Mouse (Mus musculus) kidney, postnatal 0 days (tissue): ENCODE results near the gene Srsf6. TPM values are rescaled to one million over a fixed set of nuclear protein-coding genes. Genes with fewer than 3 reads are reported as not detected.

Experiments
- ATAC-seq: fragments of 200-750 bp; cut with Nextera tagmentation; replicated peaks from 2 replicates; pipeline ENCODE4 v1.8.0; 2017; ENCODE audit warnings: low read depth, moderate number of reproducible peaks, moderate TSS enrichment, moderate library complexity; ENCODE audit not compliant: low FRiP score
- DNase-seq: peaks from one replicate; pipeline ENCODE4 v3.0.0-alpha.2; 2016; ENCODE audit warnings: low spot score
- H3K27ac ChIP-seq: fragments of 300-500 bp; sonication (generic); 2 replicates; pipeline ENCODE4 v1.5.1; 2014; ENCODE audit warnings: mild to moderate bottlenecking
- H3K27me3 ChIP-seq: fragments of 300-500 bp; sonication (generic); 2 replicates; pipeline ENCODE4 v1.6.1; 2014; ENCODE audit warnings: low read length, mixed read lengths; ENCODE audit not compliant: insufficient read depth
- H3K36me3 ChIP-seq: fragments of 300-500 bp; sonication (generic); 2 replicates; pipeline ENCODE4 v1.6.1; 2014; ENCODE audit warnings: low read length, mixed read lengths; ENCODE audit not compliant: insufficient read depth
- H3K4me1 ChIP-seq: fragments of 300-500 bp; sonication (generic); replicated peaks from 2 replicates; pipeline ENCODE4 v1.6.1; 2014; ENCODE audit warnings: antibody characterized with exemption, low read length, mixed read lengths; ENCODE audit not compliant: insufficient read depth
- H3K4me2 ChIP-seq: fragments of 300-500 bp; sonication (generic); 2 replicates; pipeline ENCODE4 v1.6.1; 2014; ENCODE audit warnings: mild to moderate bottlenecking, low read length, moderate library complexity, mixed read lengths
- H3K4me3 ChIP-seq: fragments of 300-500 bp; sonication (generic); replicated peaks from 2 replicates; pipeline ENCODE4 v1.5.1; 2014; ENCODE audit warnings: low read depth, low read length
- H3K9ac ChIP-seq: fragments of 300-500 bp; sonication (generic); 2 replicates; pipeline ENCODE4 v1.6.1; 2014; ENCODE audit warnings: low read depth, low read length
- H3K9me3 ChIP-seq: fragments of 300-500 bp; sonication (generic); replicated peaks from 2 replicates; pipeline ENCODE4 v1.6.1; 2016; ENCODE audit warnings: low read length, inconsistent platforms, mixed read lengths
- CTCF ChIP-seq: IDR thresholded peaks from 2 replicates; pipeline ENCODE4 v1.5.1; 2016; ENCODE audit warnings: antibody characterized with exemption, low read depth, mild to moderate bottlenecking, moderate library complexity
- WGBS: fragments of 180-500 bp; shearing (Covaris S2); extraction: QIAGEN DNeasy Blood & Tissue Kit; methylation state at CpG from one replicate; pipeline ENCODE4 v1.1.7; 2014; 5-methylcytosine and 5-hydroxymethylcytosine counted together
- polyA plus RNA-seq: library from polyadenylated mRNA; unstranded; fragments of >200 nt; fragmentation: Nextera tagmentation; extraction: Ambion mirVana; gene quantifications from 2 replicates; pipeline ENCODE4 v1.2.1, GENCODE M21; 2015

Gene Srsf6
- polyA plus RNA-seq, 1 experiment from 2014 or later = 146 TPM

- no peak for DNase-seq
- 30% methylated on average over 5 of the region's 5 CpGs for WGBS
- no peaks in the 10 kb centered on the region for H3K4me1 ChIP-seq
- H3K27ac ChIP-seq = no peak overlapping the region
- no peaks in the 10 kb centered on the region for H3K36me3 ChIP-seq
- H3K4me3 ChIP-seq = no peak overlapping the region
- TF ChIP-seq CTCF = no peak
- no peaks in the 10 kb centered on the region for H3K27me3 ChIP-seq
- H3K9me3 ChIP-seq = no peaks in the 10 kb centered on the region
- no peak for ATAC-seq
- no peak overlapping the region for H3K4me2 ChIP-seq
- no peak overlapping the region for H3K9ac ChIP-seq
These were observed 11.4 kb upstream of the Srsf6 start for GRCm38 (mm10) chr2:162919926-162920325.

DNA sequence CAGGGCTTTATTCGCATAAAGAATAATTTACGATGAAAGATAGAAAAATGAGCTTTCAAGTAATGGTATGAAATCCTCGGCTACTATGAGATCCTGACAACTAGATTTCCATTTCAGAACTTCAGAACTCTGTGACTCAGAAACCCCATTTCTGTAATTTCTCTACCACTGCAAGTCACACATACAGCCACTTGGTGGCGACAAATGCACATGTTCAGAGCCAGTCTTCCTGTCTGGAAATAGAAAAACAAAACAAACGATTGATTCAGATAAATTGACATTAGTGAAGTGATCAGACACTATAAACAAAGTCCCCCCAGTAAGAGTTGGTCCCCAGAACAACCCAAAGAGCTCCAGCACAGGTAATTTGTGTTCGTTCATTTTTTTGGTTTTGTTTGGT, 9.1 kb upstream of the Srsf6 start:
- Histone ChIP-seq H3K36me3 (no peaks in the 10 kb centered on the region), H3K27ac (no peak overlapping the region), H3K4me1 (no peaks in the 10 kb centered on the region), H3K27me3 (no peaks in the 10 kb centered on the region), H3K4me2 (no peak overlapping the region), H3K9ac (no peak overlapping the region), H3K9me3 (no peaks in the 10 kb centered on the region), H3K4me3 (no peak overlapping the region)
- 9% methylated on average over 6 of the region's 6 CpGs for WGBS
- DNase-seq (peak; percentile 77), ATAC-seq (no peak)
- peak; percentile 91 for TF ChIP-seq CTCF

DNA sequence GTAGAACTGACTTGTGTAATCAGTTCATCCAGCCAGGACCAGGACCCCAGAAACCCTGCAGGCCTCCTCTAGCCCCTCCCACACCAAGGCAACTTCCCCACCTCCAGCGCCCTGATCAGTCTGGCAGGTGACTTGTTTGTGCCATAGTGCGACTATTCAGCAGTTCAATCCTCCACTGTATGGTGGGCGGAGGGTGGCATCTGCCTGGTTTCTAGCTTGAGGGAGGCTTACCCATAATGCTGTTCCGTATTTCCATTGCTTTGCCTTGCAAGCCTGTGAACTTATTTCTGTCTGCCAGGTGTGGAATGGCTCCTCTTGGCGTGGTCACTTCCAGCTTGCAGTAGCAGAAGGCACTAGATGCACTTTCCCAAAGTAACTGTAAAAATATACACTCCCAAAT, 8.5 kb upstream of the Srsf6 start:
- H3K4me2 ChIP-seq = no peak overlapping the region
- no peak overlapping the region for H3K4me3 ChIP-seq
- no peaks in the 10 kb centered on the region for H3K27me3 ChIP-seq
- no peak for TF ChIP-seq CTCF
- H3K27ac ChIP-seq = no peak overlapping the region
- H3K9me3 ChIP-seq = no peaks in the 10 kb centered on the region
- WGBS = 70% methylated on average over 5 of the region's 5 CpGs
- H3K9ac ChIP-seq = no peak overlapping the region
- DNase-seq (no peak), ATAC-seq (no peak)
- H3K36me3 ChIP-seq = no peaks in the 10 kb centered on the region
- no peaks in the 10 kb centered on the region for H3K4me1 ChIP-seq

- no peak overlapping the region for H3K27ac ChIP-seq
- 34% methylated on average over 5 of the region's 5 CpGs for WGBS
- no peaks in the 10 kb centered on the region for H3K27me3 ChIP-seq
- H3K4me2 ChIP-seq = no peak overlapping the region
- no peaks in the 10 kb centered on the region for H3K9me3 ChIP-seq
- ATAC-seq (no peak), DNase-seq (peak; percentile 62)
- no peaks in the 10 kb centered on the region for H3K4me1 ChIP-seq
- no peak for TF ChIP-seq CTCF
- no peak overlapping the region for H3K9ac ChIP-seq
- no peak overlapping the region for H3K4me3 ChIP-seq
- no peaks in the 10 kb centered on the region for H3K36me3 ChIP-seq
These were observed 7.2 kb upstream of the Srsf6 start for GRCm38 (mm10) chr2:162924126-162924525.

DNA sequence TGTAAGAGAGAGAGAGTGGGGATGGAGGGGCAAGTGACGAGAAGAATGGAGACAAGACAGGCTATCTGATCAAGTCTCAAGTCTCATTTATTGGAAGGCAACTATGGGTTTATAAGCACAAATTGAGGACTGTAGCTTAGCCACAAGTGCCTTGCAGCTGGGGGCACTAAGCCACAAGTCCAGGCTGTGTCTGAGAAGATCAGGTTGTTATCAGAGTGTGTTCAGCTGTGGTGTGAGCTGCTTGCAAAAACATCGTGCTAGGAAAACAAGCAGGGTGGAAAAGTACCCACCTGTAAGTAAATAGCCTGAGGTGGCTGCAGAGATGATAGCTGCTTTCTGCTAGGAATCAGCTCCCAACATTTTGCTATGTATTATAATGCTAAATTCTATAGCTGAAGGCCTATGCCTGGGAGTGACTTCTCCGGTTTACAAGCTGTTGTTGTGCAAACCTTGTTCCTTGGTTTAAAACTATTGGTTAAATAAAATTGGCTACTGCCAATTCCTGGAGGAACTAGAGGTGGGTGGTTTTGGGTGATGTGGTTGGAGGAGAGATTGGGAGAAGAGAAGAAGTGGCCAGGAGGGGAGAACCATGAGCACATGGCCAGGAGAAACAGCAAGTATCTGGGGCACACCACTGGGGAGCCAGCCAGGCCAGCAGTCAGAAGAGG, 3.3 kb upstream of the Srsf6 start:
- 0 out of 2 replicates have a peak, but pooled peaks cover 3% of the 10 kb centered on the region for H3K4me1 ChIP-seq
- no peak overlapping the region for H3K27ac ChIP-seq
- ATAC-seq = no peak
- no peak overlapping the region for H3K4me2 ChIP-seq
- no peak for TF ChIP-seq CTCF
- no peak overlapping the region for H3K4me3 ChIP-seq
- 74% methylated on average over 3 of the region's 3 CpGs for WGBS
- H3K27me3 ChIP-seq = no peaks in the 10 kb centered on the region
- no peaks in the 10 kb centered on the region for H3K36me3 ChIP-seq
- no peak overlapping the region for H3K9ac ChIP-seq
- no peaks in the 10 kb centered on the region for H3K9me3 ChIP-seq
- no peak for DNase-seq

DNA sequence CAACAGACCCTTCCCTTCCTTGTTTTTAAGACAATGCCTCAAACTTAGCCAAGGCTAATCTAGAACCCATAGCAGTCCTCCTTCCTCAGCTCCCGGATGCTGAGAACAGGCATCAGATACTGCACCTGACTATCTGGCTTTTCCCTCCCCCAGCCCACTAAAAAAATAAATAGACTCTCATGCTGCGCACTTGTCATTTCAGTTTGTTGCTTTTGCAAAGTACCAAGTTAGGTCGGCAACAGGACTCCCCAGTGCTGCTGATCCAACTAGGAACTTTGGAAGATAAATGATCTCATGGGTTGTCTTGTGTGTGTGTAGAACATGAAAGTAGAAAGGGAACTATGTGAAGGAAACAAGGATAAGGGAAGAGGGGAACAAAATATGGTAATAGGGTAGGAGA, 1.6 kb upstream of the Srsf6 start:
- Histone ChIP-seq H3K27me3 (no peaks in the 10 kb centered on the region), H3K4me1 (0 out of 2 replicates have a peak, but pooled peaks cover 5% of the 10 kb centered on the region), H3K4me3 (no peak overlapping the region), H3K9ac (no peak overlapping the region), H3K27ac (no peak overlapping the region), H3K4me2 (peak overlapping the region; percentile 91; the same call in 1 of the 2 replicates), H3K36me3 (peaks cover 15% of the 10 kb centered on the region), H3K9me3 (no peaks in the 10 kb centered on the region)
- TF ChIP-seq CTCF = no peak
- DNase-seq = no peak
- 53% methylated on average over 3 of the region's 3 CpGs for WGBS
- no peak for ATAC-seq
